ENCODE assay signal across 11 mouse cellular contexts in the genomic region with DNA sequence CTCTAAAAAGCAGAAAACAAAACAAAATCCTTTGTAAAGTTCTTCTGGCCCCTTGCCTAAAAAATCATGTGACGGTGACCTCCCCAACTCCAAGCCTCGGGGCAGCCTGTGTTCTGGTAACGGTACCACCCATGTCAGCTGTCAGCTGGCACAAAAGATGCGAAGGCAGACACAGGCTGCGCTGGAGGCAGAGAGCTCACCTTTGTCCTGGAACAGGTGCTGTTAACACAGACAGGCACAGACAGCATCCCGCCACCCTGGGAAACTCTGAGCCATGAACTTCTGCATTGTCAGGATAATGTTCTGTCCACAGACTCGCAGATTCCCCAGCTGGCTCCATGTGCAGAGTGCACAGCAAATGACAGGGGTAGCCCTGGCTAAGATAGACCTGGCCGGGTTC. TPM values are rescaled to one million over a fixed set of nuclear protein-coding genes. Genes with fewer than 3 reads are reported as not detected.
DNase-seq lines count a peak whose midpoint lies in the region; ATAC-seq lines count a peak whose summit lies in the region.
"Had no signal": no experiment of that assay in that cellular context is flagged by ENCODE, and none has a peak within 500 bp of the region (broad histone marks: within the 10 kb centered on the region; RNA-seq: fewer than 3 reads in every experiment).

No protein-coding gene starts in this region.

- no peaks in the 10 kb centered on the region for H3K36me3 ChIP-seq in kidney, embryonic 15.5 days
- H3K36me3 ChIP-seq in embryonic facial prominence, embryonic 11.5 days (replicated peaks; ENCODE audit: control insufficient read depth, insufficient read depth, low read depth, low read length) = no peaks in the 10 kb centered on the region
- no peaks in the 10 kb centered on the region for H3K36me3 ChIP-seq in hindbrain, embryonic 12.5 days
- H3K36me3 ChIP-seq in midbrain, embryonic 15.5 days (replicated peaks) = no peaks in the 10 kb centered on the region

- H3K27me3 ChIP-seq in kidney, embryonic 15.5 days = no peaks in the 10 kb centered on the region
- H3K27me3 ChIP-seq in embryonic facial prominence, embryonic 11.5 days (ENCODE audit: control insufficient read depth, insufficient read depth, low read length) = no peaks in the 10 kb centered on the region
- no peaks in the 10 kb centered on the region for H3K27me3 ChIP-seq in hindbrain, embryonic 12.5 days
- H3K27me3 ChIP-seq in midbrain, embryonic 15.5 days (replicated peaks) = no peaks in the 10 kb centered on the region

- no peak overlapping the region for H3K27ac ChIP-seq in kidney, embryonic 15.5 days
- H3K27ac ChIP-seq in embryonic facial prominence, embryonic 11.5 days (replicated peaks; ENCODE audit: low read depth, low read length) = no peak overlapping the region
- peak overlapping the region; percentile 17; the same call in 1 of the 2 replicates for H3K27ac ChIP-seq in hindbrain, embryonic 12.5 days
- no peak overlapping the region for H3K27ac ChIP-seq in midbrain, embryonic 15.5 days

- WGBS in kidney, embryonic 15.5 days = 47% methylated on average over 8 of the region's 8 CpGs
- WGBS in embryonic facial prominence, embryonic 11.5 days = 61% methylated on average over 8 of the region's 8 CpGs
- 36% methylated on average over 8 of the region's 8 CpGs for WGBS in hindbrain, embryonic 12.5 days
- 38% methylated on average over 8 of the region's 8 CpGs for WGBS in midbrain, embryonic 15.5 days

- peak overlapping the region; percentile 15; the same call in 1 of the 2 replicates for H3K4me3 ChIP-seq in kidney, embryonic 15.5 days (replicated peaks)
- no peak overlapping the region for H3K4me3 ChIP-seq in embryonic facial prominence, embryonic 11.5 days (ENCODE audit: low read depth, low read length)
- no peak overlapping the region for H3K4me3 ChIP-seq in hindbrain, embryonic 12.5 days
- H3K4me3 ChIP-seq in midbrain, embryonic 15.5 days = no peak overlapping the region

- peaks cover 18% of the 10 kb centered on the region for H3K4me1 ChIP-seq in kidney, embryonic 15.5 days
- no peaks in the 10 kb centered on the region for H3K4me1 ChIP-seq in embryonic facial prominence, embryonic 11.5 days (ENCODE audit: control insufficient read depth, insufficient read depth, low read length)
- peaks cover 9% of the 10 kb centered on the region for H3K4me1 ChIP-seq in hindbrain, embryonic 12.5 days
- peaks cover 5% of the 10 kb centered on the region; the same call in 1 of the 2 replicates for H3K4me1 ChIP-seq in midbrain, embryonic 15.5 days

- H3K4me2 ChIP-seq in kidney, embryonic 15.5 days = peak overlapping the region; percentile 41
- no peak overlapping the region; the same call in 1 of the 2 replicates for H3K4me2 ChIP-seq in embryonic facial prominence, embryonic 11.5 days (ENCODE audit: low read depth, low read length)
- peak overlapping the region; percentile 22; the same call in 1 of the 2 replicates for H3K4me2 ChIP-seq in hindbrain, embryonic 12.5 days (replicated peaks)
- no peak overlapping the region for H3K4me2 ChIP-seq in midbrain, embryonic 15.5 days

- no peaks in the 10 kb centered on the region for H3K9me3 ChIP-seq in kidney, embryonic 15.5 days (replicated peaks)
- no peaks in the 10 kb centered on the region for H3K9me3 ChIP-seq in embryonic facial prominence, embryonic 11.5 days (replicated peaks; ENCODE audit: control insufficient read depth, low read length)
- H3K9me3 ChIP-seq in hindbrain, embryonic 12.5 days (replicated peaks) = no peaks in the 10 kb centered on the region
- H3K9me3 ChIP-seq in midbrain, embryonic 15.5 days = no peaks in the 10 kb centered on the region

- H3K9ac ChIP-seq in kidney, embryonic 15.5 days = no peak overlapping the region
- H3K9ac ChIP-seq in embryonic facial prominence, embryonic 11.5 days (replicated peaks; ENCODE audit: low read length) = peak overlapping the region; percentile 4; the same call in 1 of the 2 replicates
- 0 out of 2 replicates have a peak overlapping the region, but pooled peaks have one; percentile 32 for H3K9ac ChIP-seq in hindbrain, embryonic 12.5 days
- H3K9ac ChIP-seq in midbrain, embryonic 15.5 days = no peak overlapping the region

- no peak for DNase-seq in kidney, adult 18-20 months
- peak; percentile 12 for DNase-seq in embryonic facial prominence, embryonic 11.5 days (ENCODE audit: low spot score)
- no peak for DNase-seq in cerebellum, postnatal 10 days
- DNase-seq in yolk sac, embryonic 10.5 days (ENCODE audit: low spot score) = no peak
- no peak for DNase-seq in adipocyte (ENCODE audit: low spot score)
- DNase-seq: cerebellum, postnatal 25 days; lung, adult 2 months; thymus, postnatal 25 days had no signal

- ATAC-seq in kidney, embryonic 15.5 days (replicated peaks; ENCODE audit: low FRiP score) = 0 out of 2 replicates have a peak, but pooled peaks have one; percentile 12
- ATAC-seq in embryonic facial prominence, embryonic 11.5 days (replicated peaks; ENCODE audit: insufficient number of reproducible peaks, low FRiP score, low TSS enrichment, low read depth) = no peak
- ATAC-seq in hindbrain, embryonic 12.5 days (ENCODE audit: low FRiP score) = peak; percentile 39
- peak; percentile 48 for ATAC-seq in midbrain, embryonic 15.5 days (replicated peaks)

RNA-seq across cellular contexts. Expression of a gene that starts 43.4 kb away (rescaled TPM):
- polyA plus RNA-seq in kidney, embryonic 15.5 days (2015; fragmentation: Nextera tagmentation; extraction: Ambion mirVana) = 9.0 and 10.1 TPM in 2 replicates
- 7.5 and 8.0 TPM in 2 replicates for polyA plus RNA-seq in embryonic facial prominence, embryonic 11.5 days (2014; fragmentation: Nextera tagmentation; extraction: Ambion mirVana)
- polyA plus RNA-seq in hindbrain, embryonic 12.5 days (2016; fragmentation: Nextera tagmentation; extraction: Ambion mirVana) = 8.6 and 9.2 TPM in 2 replicates
- 7.3 and 8.0 TPM in 2 replicates for polyA plus RNA-seq in midbrain, embryonic 15.5 days (2015; fragmentation: Nextera tagmentation; extraction: Ambion mirVana)

RNA-seq across cellular contexts. Expression of a gene that starts 59.8 kb away (rescaled TPM):
- polyA plus RNA-seq in kidney, embryonic 15.5 days (2015; fragmentation: Nextera tagmentation; extraction: Ambion mirVana) = 3.5 and 4.6 TPM in 2 replicates
- 1.8 and 1.9 TPM in 2 replicates for polyA plus RNA-seq in embryonic facial prominence, embryonic 11.5 days (2014; fragmentation: Nextera tagmentation; extraction: Ambion mirVana)
- 1.8 and 1.9 TPM in 2 replicates for polyA plus RNA-seq in hindbrain, embryonic 12.5 days (2016; fragmentation: Nextera tagmentation; extraction: Ambion mirVana)
- 5.0 and 5.1 TPM in 2 replicates for polyA plus RNA-seq in midbrain, embryonic 15.5 days (2015; fragmentation: Nextera tagmentation; extraction: Ambion mirVana)

Comparison
In these comparisons a context has a peak if more than half of its experiments do, and no peak if none do; other contexts are left out.
1. H3K4me2 ChIP-seq: peak in kidney, embryonic 15.5 days (single experiment) and hindbrain, embryonic 12.5 days (single experiment); none in embryonic facial prominence, embryonic 11.5 days (single experiment) and midbrain, embryonic 15.5 days (single experiment).
2. H3K9ac ChIP-seq: peak in embryonic facial prominence, embryonic 11.5 days (single experiment) and hindbrain, embryonic 12.5 days (single experiment); none in kidney, embryonic 15.5 days (single experiment) and midbrain, embryonic 15.5 days (single experiment).